Mouse (Mus musculus): Measurements from ENCODE around the gene Tnnt3.

Tnnt3 gene

DNA sequence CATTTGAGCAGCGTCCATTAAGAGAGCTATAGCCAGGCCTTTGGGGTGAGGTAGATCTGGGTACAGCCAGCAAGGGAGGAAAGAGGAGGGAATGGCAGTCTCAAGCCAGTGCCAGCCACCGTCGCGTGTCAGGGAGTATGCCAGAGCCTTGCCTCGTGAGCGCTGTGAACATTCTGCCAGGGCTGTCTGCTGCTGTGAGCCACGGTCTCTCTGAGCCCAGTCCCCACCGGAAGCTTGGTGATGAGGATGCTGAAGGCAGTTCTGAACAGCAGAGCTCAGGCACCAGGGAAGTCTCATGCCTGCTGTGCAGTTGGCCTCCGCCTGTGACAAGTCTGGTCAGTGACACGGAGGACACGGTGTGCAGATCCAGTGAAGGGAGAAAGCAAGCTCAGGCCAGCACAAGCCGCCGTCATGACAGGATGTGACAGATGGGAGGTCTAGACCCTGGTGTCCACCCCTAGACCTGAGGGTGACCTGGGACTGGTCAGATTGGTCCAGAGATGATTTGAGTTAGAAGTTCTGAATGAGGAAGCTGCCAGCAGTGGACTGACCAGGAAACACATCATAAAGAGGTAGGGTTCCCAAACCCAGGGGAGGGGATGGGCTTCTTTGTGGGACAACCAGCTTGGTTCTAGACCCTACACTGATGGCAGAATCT is 21.7 kb upstream of the Tnnt3 start:
- DNase-seq (ENCODE audit: low spot score in 2 of 2): no peak

DNA sequence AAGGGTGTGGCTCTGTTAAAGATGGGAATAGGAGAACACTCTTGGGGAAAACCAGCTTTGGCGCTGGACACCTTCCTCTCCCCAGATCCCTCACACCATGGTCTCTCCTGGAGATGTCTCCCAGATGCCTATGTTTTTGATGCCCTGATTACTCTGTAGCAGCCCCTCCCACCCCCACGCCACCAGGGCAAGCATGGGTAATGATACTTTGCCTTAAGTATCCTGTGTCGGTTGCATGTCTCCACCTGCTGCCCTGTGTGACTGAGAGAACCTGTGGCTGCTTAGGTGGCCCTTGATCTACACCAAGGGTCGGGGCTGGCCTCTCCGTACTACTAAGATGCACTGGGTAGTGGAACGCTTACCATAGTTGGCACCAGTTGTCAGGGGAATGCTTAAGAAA is 20.6 kb upstream of the Tnnt3 start:
- DNase-seq (ENCODE audit: low spot score in 2 of 2): no peak

DNA sequence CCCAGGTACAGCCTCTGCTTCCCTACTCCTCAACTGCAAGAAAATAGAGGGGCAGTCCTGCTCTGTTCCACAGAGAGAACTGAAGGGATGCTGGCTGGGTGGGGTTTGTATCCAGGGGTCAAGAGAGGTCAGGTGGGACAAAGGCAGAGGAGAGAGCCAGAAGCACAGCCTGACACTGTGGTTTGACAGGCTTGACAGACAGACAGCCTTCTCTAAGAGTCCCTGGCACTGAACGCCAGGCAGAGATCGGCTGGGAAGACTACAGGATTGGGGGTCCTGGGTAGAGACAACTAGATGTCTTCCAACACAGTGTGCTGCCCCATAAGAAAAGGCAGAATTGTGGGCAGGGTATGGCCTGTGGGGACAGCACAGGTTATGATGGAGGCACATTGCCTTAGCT is 20.1 kb upstream of the Tnnt3 start:
- DNase-seq (ENCODE audit: low spot score in 2 of 2): no peak

DNA sequence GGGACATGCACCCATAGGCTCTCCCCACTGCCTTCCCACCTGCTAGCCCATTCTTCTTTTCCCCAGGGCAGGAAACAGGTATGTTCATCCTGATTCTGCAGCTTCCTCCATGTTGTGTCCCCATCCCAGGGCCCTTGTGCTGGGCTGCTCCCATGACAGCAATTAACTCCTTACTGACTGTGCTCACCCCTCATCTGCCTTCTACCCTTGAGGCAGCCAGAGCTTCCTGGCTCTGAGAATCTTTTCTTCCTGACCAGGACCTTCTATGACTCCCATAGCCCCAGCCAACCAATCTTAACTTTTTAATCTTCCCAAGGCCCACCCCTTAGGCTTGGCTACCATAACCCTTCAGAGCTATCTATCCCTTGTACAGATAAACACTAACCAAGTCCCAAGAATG is 19.3 kb upstream of the Tnnt3 start:
- no peak for DNase-seq (ENCODE audit: low spot score in 2 of 2)

DNA sequence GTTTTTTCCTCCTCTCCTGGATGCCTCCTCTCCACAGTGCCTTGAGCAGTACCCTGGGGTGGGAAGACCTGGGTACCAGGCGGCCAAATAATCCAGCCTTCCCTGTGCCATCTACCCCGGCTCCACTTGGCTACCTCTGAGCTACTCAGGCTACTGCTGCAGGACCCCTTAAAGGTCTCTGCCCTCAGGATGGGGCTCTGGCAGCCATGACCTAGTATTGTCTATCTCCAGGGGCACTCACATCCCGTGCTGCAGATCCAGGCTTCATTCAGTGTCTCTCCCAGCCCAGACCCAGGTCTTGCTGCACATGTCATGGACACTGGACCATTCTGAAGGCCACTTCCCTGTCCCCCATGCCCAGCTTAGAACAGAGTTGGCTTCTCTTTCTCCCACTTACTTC is 18.8 kb upstream of the Tnnt3 start:
- DNase-seq (ENCODE audit: low spot score in 2 of 2): no peak

DNA sequence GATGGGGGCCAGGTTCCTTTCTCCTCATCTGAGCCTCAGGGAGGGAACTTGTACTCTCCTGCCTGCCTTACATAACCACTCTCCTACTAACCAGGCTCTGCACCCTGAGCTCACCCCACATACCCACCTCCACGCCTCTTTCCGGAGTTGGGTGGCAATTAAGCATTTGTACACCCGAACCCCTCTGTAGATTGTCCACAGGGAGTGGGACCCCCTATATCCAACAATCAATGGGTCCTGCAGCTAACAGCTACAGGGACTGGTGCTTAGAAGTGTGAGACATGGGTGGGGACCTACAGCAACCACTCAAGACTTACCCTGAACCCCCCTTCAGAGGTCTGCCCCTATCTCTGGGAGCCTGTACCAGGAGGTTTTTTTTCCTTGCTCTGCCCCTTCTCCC is 18.0 kb upstream of the Tnnt3 start:
- DNase-seq (ENCODE audit: low spot score in 2 of 2): no peak

DNA sequence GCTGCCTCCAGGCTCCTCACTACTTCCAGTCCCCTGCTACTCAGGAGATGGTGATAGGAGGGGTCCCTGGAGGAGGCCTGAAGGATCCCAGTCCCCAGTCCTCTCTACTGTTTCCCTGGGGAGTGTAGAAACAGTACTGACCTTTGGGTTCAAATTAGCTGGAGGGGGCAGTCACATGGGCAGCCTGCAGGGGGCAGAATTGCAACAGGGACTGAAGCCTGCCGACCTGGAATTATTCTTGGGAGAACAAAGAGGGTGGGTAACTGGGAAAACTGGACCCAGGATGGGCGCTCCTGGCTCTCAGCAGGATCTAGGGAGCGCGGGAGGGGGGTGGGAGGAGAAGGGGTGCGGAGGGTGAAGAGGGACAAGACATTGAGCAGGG is 17.5 kb upstream of the Tnnt3 start:
- DNase-seq (ENCODE audit: low spot score in 2 of 2): no peak

DNA sequence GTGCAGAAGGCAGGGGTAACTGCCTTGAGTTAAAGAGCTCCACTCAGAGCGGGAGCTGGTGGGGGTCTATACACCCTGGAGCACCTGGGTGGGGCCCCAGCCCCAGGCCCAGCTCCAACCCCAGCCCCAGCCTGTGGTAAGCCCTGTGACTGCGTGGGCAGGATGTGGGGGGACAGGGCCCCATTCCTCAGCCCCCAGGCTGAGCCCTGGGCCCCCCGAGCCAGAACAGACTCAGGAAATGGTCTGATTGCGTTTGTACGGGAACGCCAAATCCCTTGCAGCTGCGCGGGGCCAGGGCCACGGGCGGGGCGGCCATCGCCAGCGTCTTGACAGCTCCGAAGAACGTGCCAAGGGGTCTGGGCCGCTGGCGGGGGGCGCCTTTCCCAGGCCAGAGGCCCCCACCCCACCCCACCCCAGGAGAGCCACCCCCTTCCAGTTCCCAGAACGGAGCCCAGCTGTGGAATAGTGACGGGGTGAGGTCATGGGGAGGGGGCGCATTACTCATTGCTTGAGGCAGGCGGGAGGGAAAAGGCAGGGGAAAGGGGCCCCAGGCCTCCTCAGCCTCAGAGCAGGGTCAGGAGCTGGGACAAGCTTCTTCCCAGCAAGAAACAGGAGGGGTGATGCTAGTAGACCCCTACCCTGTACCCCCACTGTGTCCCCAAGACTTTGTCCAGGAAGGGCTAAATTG is 16.9 kb upstream of the Tnnt3 start:
- no peak for DNase-seq (ENCODE audit: low spot score in 2 of 2)

DNA sequence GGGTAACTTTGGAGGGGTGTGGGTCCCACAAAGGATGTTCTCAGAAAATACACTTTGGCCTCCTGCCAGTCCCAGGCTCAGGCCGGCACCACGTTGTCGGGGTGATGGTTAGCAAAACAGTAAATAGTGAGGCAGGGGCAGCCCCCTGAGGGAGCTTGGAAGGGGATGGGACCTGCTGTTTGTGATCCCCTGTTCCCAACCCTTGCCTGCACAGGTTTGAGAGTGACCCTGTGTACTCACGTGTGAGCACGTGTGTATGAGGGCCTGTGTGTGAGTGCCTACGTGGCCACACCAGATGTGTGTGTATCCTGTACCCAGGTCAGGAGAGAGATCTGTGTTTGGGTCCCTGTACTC is 16.4 kb upstream of the Tnnt3 start:
- DNase-seq (ENCODE audit: low spot score in 2 of 2): no peak

DNA sequence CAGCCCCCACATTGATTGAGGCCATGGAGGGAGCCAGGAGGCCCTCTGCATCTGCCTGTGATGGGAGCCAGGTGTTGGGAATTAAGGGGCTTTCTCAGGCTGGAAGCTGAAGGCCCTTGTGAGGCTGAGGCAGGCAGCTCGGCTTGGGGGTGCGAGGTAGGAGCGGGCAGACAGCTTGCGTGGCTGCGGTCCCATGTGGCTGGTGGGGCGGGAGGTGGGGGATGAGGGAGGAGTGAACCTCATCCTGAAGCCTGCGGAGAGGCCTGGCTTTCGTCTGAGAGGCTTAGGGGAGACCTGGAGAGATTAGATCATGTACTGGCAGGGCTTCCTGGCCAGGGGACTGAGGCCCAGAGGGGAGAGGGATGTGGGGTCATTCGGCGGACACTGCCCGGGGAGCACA is 15.5 kb upstream of the Tnnt3 start:
- no peak for DNase-seq (ENCODE audit: low spot score in 2 of 2)

DNA sequence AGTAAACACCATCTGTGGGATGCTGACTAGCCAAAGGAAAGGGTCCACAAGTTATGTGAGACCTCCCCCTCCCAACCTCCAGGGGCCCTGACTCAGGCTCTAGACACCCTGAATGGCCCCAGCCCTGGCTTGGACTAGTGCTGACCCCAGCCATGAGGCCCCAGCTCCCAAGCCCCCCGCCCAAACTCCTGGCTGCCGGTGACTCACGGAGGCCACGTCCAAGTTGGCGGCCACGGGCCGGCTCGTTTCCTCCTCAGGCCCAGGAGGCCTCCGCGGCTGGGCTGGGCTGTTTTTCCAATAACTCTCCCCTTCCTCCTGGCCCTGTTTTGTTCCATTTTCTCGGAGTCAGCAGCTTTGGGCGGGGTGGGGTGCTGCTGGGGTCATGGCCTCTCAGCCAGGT is 13.9 kb upstream of the Tnnt3 start:
- no peak for DNase-seq (ENCODE audit: low spot score in 2 of 2)

DNA sequence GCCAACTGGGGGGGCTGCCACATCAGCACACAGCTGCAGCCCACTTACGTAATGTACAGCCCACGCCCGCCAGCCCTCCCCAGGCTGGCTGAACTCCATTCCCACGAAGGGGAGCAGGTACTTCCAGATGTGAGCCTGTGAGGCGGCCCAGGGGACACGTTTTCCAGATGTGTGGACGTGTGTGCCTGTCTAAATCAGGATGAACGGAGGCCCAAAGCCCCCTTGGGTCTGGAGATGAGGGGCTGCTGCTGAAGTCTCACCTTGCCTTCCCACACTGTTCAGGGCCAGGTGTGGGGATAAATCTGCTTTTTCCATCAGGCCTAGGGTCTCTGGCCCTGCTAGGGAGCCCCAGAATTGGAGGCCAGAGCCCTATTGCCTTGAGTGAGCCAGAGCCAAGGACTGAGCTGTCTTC is 11.9 kb upstream of the Tnnt3 start:
- no peak for DNase-seq (ENCODE audit: low spot score in 2 of 2)

DNA sequence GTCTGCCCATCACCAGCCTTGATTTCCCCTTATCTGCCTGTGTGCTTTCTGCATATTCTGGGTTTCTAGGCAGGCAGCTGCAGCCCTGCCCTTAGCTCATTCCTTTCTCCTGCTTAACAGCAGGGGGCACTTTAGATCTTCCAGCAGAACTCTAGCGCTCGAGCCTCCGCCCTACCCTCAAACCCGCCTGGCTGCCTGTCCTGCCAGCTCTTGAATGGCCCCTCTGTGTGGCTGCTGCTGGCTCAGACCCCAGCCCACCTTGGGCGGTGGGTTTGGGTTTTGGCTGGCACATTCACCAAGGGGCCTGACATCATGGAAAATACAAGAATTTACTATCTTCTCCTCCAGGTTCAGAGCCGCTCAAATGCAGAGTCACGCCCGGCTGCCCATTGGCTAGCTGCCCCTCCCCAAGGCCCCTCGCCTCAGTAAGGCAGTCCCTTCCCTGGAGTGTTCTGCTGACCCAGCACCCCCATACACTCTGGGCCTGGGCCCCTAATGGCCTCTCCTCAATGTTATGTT is 11.2 kb upstream of the Tnnt3 start:
- DNase-seq (ENCODE audit: low spot score in 2 of 2): no peak

DNA sequence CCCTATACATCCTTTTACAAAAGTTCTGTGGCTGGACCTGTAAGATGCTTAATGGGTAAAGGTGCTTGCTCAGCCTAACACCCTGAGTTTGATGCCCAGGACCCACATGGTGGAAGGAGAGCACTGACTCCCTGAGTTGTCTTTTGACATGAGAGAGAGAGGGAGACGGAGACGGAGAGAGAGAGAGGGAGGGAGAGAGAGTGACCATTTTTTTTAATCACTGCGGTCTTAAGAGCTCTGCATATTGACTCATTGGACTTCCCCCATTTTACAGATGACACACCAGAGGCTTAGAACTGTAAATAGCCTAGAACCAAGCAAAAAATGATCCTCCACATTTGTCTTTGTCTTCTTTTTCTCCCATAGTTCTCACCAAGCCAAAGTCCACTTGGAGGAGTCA is 10.6 kb upstream of the Tnnt3 start:
- no peak for DNase-seq (ENCODE audit: low spot score in 2 of 2)

DNA sequence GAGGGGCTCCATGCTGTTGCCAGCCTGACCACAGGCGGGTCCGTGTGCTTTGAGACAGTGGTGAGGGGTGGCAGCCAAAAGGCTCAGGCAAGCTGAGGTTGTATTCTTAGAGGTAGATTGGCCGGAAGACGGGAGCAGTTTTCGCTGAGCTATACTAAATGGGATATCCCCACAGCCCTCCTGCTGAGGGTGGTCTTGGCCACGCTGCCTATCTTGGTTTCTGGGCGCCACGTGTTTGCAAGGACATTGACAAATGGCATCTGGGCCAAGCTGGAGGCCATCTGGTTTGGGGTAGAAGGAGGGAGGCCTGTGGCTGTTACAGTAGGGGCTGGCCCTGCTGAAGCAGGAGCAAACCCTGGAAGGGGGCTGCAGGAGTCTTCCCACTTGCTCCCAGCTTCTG is 5.1 kb upstream of the Tnnt3 start:
- no peak for DNase-seq (ENCODE audit: low spot score in 2 of 2)

DNA sequence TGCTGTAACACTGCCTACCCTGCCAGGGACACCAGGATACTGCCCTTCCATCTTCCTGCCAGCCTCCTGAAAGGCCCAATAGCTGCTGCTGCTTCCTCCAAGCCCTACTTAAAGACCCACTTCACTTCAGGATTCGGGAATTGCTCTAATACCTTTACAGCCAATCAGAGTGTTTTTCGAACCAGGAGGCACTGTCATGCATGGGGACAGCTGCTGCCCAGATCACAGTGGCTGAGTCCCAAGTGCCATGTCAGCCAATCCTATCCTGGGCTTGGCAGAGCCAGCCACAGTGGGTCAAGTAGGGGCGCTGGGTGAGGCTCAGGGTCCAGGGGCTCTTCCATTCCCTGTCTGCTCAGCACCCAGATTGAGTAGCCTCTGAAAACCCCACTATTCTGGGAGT is 2.5 kb upstream of the Tnnt3 start:
- no peak for DNase-seq (ENCODE audit: low spot score in 2 of 2)

DNA sequence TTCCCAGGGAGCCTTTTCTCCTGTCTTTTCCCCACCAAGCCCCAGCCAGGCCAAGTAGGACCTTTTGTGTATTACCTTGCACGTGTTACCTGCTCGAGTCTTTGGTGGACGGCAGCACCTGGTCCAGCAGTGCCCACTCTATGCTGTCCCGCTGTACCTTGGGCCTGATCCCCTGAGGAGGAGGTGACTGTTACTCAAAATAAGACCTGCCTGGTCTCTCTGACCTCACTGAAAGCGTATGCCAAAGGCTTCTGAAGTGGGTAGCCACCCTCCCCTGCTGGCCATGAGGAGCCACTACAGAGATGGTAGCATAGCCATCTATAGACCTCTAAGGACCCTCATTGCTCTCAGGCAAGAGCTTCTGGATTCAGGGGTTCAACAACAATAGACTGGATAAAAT is 1.8 kb upstream of the Tnnt3 start:
- DNase-seq (ENCODE audit: low spot score in 2 of 2): peak in 1 of 2 experiments; percentile 17

DNA sequence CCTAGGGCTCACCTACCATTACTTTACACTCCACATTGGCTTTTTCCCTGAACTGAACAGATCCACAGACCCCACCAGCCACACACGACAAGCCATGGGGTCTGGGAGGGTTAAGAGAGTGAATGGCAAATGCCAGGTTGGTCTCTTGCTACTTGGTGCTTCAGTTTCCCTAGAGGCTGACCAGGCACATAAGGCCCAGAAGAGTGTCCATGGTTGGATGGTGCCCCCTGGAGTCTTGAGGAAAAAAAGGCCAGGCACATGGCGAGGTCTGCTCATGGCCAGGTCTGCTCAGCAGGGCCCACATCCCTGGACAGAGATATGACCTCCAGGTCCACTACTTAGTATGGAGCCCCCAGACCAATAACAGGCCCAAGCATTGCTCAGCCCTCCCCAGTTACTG is 861 bp upstream of the Tnnt3 start:
- DNase-seq (ENCODE audit: low spot score in 2 of 2): peak in 1 of 2 experiments; percentile 28

DNA sequence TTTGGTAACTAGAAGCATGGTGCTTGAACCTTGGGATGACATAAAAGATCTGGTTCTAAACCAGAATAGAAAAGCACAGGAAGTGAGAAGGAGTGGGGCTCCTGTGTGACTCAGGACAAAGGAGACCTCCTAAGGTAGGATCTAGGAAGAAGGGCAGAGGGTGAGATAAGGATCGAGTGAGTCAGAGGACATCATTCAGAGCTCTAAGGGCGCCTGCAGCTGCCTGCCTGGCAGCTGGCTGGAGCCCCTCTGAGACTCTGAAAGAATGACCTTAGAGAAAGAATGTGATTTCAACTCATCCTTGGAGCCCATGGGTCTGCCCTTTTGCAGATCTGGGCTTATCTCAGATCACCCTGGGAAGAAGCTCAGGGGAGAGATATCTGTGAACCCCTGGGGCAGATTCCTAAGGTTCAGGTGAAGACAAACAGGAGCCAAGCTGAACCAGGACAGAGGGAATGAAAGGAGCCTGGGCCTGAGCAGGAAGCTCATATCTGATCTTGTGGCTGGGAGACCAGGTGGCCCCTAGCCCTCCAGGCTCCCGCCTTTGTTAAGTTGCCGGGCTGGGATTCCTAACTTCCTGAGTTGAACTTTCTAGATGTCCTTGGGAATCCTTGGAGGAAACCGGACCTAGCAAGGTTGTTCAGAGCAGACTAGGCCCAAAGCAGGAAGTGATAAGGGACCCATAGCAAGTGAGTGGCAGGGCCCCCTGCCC is 530 bp downstream of the Tnnt3 start:
- no peak for DNase-seq (ENCODE audit: low spot score in 2 of 2)

DNA sequence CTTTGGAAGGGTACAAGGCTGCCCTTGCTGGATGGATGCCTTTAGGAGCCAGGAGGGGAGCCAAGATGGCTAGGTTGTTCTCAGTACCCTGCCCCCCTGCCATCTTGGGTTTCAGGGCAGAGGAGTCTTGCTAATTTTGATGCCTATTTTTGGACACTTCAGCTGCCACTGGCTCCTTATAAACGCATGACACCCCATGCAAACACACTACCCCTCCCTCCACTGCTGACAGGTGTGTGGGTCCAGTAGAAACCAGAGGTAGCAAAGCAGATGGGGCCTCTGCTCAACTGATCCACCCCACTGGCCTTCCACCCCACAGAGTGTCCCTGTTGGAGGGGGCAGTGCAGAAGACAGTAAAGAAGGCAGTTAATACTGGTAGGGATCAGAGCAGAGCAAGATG is 1.4 kb downstream of the Tnnt3 start:
- no peak for DNase-seq (ENCODE audit: low spot score in 2 of 2)

DNA sequence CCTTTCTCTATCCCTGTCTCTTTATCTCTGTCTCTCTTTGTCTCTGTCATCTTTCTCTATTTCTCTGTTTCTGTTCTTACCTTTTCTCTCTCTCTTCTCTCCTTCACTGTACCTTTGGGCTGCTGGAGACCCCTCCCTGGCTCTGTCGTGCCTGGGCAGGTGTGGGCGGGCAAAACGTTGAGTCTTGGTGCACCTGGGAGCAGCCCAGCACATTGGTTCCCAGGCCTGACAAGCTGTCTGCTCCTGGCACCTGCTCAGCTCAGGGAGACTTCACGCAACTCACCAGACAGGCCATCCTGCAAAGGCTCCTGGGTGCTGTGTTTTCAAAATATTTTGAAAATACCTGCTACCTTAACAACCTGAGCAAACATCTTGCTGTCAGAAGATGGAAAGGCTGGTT is 4.6 kb downstream of the Tnnt3 start:
- no peak for DNase-seq (ENCODE audit: low spot score in 2 of 2)

DNA sequence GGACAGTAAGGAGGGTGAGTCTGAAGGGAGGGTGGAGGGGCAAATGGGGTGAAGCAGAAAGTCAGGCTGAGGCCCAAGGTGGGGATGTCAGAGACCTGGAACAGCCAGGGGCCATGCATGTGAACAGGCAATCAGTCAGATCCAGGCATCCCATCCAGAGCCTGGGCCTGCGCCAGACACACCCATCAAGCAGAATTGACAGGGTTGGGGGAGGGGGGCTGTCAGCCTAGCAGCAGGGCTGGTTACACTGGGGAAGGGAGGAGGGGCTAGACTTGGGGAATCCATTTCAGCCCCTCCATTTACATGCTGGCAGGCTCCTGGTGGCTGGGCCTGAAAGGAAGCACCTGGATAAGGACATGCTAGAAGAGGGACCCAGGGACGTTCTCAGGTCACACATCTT is 7.3 kb downstream of the Tnnt3 start:
- no peak for DNase-seq (ENCODE audit: low spot score in 2 of 2)

DNA sequence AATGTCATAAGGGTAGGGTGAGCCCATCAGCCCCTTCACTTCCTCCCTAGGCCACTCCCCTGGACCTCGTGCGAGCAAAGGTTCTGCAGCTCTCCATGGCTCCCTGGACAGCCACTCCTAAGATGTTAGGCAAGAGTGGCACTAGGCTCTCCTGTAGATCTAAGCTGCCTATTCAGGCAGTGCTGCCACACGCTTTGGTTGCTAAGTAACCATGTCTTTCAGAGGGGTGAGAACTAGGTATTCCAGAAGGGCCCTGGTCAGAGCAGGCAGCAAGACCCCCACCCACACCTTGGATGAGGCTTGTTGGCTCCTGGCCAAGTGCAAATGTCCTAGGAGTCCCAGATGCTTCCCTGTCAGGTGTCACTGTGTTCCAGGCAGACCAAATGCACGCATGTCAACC is 7.9 kb downstream of the Tnnt3 start:
- DNase-seq (ENCODE audit: low spot score in 2 of 2): no peak

Data from natural killer cell, adult 2 months (primary cell).